Mouse (Mus musculus) intestine, postnatal 0 days (tissue): Measurements from ENCODE around the gene Cdk19. TPM values are rescaled to one million over a fixed set of nuclear protein-coding genes. Genes with fewer than 3 reads are reported as not detected.
"Not testable (repeated sequence)": the region's sequence is repeated elsewhere in the genome, so short reads cannot be mapped to it uniquely, and the experiment has no call there.

Source experiments
- ATAC-seq: fragments of 200-750 bp; cut with Nextera tagmentation; 2 replicates; pipeline ENCODE4 v1.8.0; 2017; ENCODE audit warnings: mild to moderate bottlenecking, moderate TSS enrichment, moderate library complexity
- H3K27ac ChIP-seq: fragments of 300-500 bp; sonication (generic); 2 replicates; pipeline ENCODE4 v1.5.1; 2014; ENCODE audit warnings: mild to moderate bottlenecking, low read depth, low read length, moderate library complexity
- H3K27me3 ChIP-seq: fragments of 300-500 bp; sonication (generic); replicated peaks from 2 replicates; pipeline ENCODE4 v1.6.1; 2014; ENCODE audit warnings: low read length, mixed read lengths; ENCODE audit not compliant: control insufficient read depth, insufficient read depth
- H3K36me3 ChIP-seq: fragments of 300-500 bp; sonication (generic); 2 replicates; pipeline ENCODE4 v1.6.1; 2014; ENCODE audit warnings: mild to moderate bottlenecking, moderate library complexity; ENCODE audit not compliant: control insufficient read depth, insufficient read depth
- H3K4me1 ChIP-seq: fragments of 300-500 bp; sonication (generic); replicated peaks from 2 replicates; pipeline ENCODE4 v1.6.1; 2014; ENCODE audit warnings: antibody characterized with exemption, low read length, mixed read lengths; ENCODE audit not compliant: control insufficient read depth, insufficient read depth
- H3K4me2 ChIP-seq: fragments of 300-500 bp; sonication (generic); replicated peaks from 2 replicates; pipeline ENCODE4 v1.6.1; 2014; ENCODE audit warnings: low read depth, mild to moderate bottlenecking, moderate library complexity
- H3K4me3 ChIP-seq: fragments of 300-500 bp; sonication (generic); 2 replicates; pipeline ENCODE4 v1.5.1; 2014; ENCODE audit warnings: low read depth, low read length
- H3K9ac ChIP-seq: fragments of 300-500 bp; sonication (generic); 2 replicates; pipeline ENCODE4 v1.6.1; 2014; ENCODE audit warnings: mild to moderate bottlenecking, low read depth, low read length
- H3K9me3 ChIP-seq: fragments of 300-500 bp; sonication (generic); 2 replicates; pipeline ENCODE4 v1.6.1; 2016; ENCODE audit warnings: mixed run types; ENCODE audit not compliant: control insufficient read depth
- CTCF ChIP-seq: sonication (generic); IDR thresholded peaks from 2 replicates; pipeline ENCODE4 v1.5.1; 2016; ENCODE audit warnings: low read depth, mild to moderate bottlenecking, control low read depth, antibody characterized with exemption, moderate library complexity
- WGBS: fragments of 180-500 bp; shearing (Covaris S2); extraction: QIAGEN DNeasy Blood & Tissue Kit; methylation state at CpG from one replicate; pipeline ENCODE4 v1.1.7; 2014; 5-methylcytosine and 5-hydroxymethylcytosine counted together
- polyA plus RNA-seq: library from polyadenylated mRNA; unstranded; fragments of >200 nt; fragmentation: Nextera tagmentation; extraction: Ambion mirVana; gene quantifications from 2 replicates; pipeline ENCODE4 v1.2.1, GENCODE M21; 2015

The Cdk19 gene
- polyA plus RNA-seq, 1 experiment from 2014 or later = 3.0 TPM

GRCm38 (mm10) chr10:40419841-40420240, 80.5 kb downstream of the Cdk19 start:
- Histone ChIP-seq H3K4me3 (no peak overlapping the region), H3K27ac (no peak overlapping the region), H3K9ac (no peak overlapping the region), H3K36me3 (no peaks in the 10 kb centered on the region), H3K4me2 (no peak overlapping the region), H3K27me3 (no peaks in the 10 kb centered on the region), H3K4me1 (no peaks in the 10 kb centered on the region), H3K9me3 (no peaks in the 10 kb centered on the region)
- ATAC-seq = no peak
- no peak for TF ChIP-seq CTCF
- 66% methylated on average over 4 of the region's 4 CpGs for WGBS

- no peaks in the 10 kb centered on the region for H3K36me3 ChIP-seq
- no peak overlapping the region for H3K27ac ChIP-seq
- H3K9me3 ChIP-seq = no peaks in the 10 kb centered on the region
- 69% methylated on average over 2 of the region's 2 CpGs for WGBS
- H3K4me3 ChIP-seq = no peak overlapping the region
- 0 out of 2 replicates have a peak, but pooled peaks cover 3% of the 10 kb centered on the region for H3K4me1 ChIP-seq
- no peak for TF ChIP-seq CTCF
- no peak overlapping the region for H3K9ac ChIP-seq
- no peak overlapping the region for H3K4me2 ChIP-seq
- no peak for ATAC-seq
- H3K27me3 ChIP-seq = no peaks in the 10 kb centered on the region
Measured at GRCm38 (mm10) chr10:40420703-40421102, 81.3 kb downstream of the Cdk19 start.

GRCm38 (mm10) chr10:40421724-40422123, 82.4 kb downstream of the Cdk19 start:
- no peak overlapping the region for H3K4me2 ChIP-seq
- TF ChIP-seq CTCF = no peak
- H3K36me3 ChIP-seq = no peaks in the 10 kb centered on the region
- no peaks in the 10 kb centered on the region for H3K27me3 ChIP-seq
- no peak overlapping the region for H3K4me3 ChIP-seq
- H3K4me1 ChIP-seq = 0 out of 2 replicates have a peak, but pooled peaks cover 4% of the 10 kb centered on the region
- H3K9me3 ChIP-seq = no peaks in the 10 kb centered on the region
- no peak overlapping the region for H3K27ac ChIP-seq
- H3K9ac ChIP-seq = no peak overlapping the region
- WGBS = 86% methylated on average over 2 of the region's 2 CpGs
- ATAC-seq = no peak

GRCm38 (mm10) chr10:40422696-40423095, 83.3 kb downstream of the Cdk19 start:
- H3K4me1 ChIP-seq = 0 out of 2 replicates have a peak, but pooled peaks cover 4% of the 10 kb centered on the region
- H3K4me3 ChIP-seq = no peak overlapping the region
- no peak for ATAC-seq
- H3K27me3 ChIP-seq = no peaks in the 10 kb centered on the region
- H3K27ac ChIP-seq = no peak overlapping the region
- 41% methylated on average over 4 of the region's 4 CpGs for WGBS
- no peak overlapping the region for H3K4me2 ChIP-seq
- no peak overlapping the region for H3K9ac ChIP-seq
- H3K36me3 ChIP-seq = no peaks in the 10 kb centered on the region
- no peaks in the 10 kb centered on the region for H3K9me3 ChIP-seq
- no peak for TF ChIP-seq CTCF

- not testable (repeated sequence) for H3K4me2 ChIP-seq, H3K36me3 ChIP-seq, H3K9ac ChIP-seq, H3K27ac ChIP-seq, H3K9me3 ChIP-seq, ATAC-seq, H3K4me3 ChIP-seq, H3K27me3 ChIP-seq, H3K4me1 ChIP-seq
- 80% methylated on average over 4 of the region's 4 CpGs for WGBS
Measured at GRCm38 (mm10) chr10:40424428-40424827, 85.1 kb downstream of the Cdk19 start.

GRCm38 (mm10) chr10:40425243-40426095, 86.1 kb downstream of the Cdk19 start:
- Histone ChIP-seq H3K9me3 (no peaks in the 10 kb centered on the region), H3K27me3 (no peaks in the 10 kb centered on the region), H3K27ac (no peak overlapping the region), H3K4me1 (0 out of 2 replicates have a peak, but pooled peaks cover 4% of the 10 kb centered on the region), H3K36me3 (no peaks in the 10 kb centered on the region), H3K4me3 (no peak overlapping the region), H3K4me2 (no peak overlapping the region), H3K9ac (no peak overlapping the region)
- WGBS = 50% methylated on average over 18 of the region's 18 CpGs
- ATAC-seq = no peak
- no peak for TF ChIP-seq CTCF
